Comparison of ENCODE assay signal across 14 mouse cellular contexts in genomic region chr11:103223444-103223843, GRCm38 (mm10). TPM values are rescaled to one million over a fixed set of nuclear protein-coding genes. Genes with fewer than 3 reads are reported as not detected.
A peak's percentile ranks its signal among the peaks of the same experiment; 100 is the strongest.
DNase-seq lines count a peak whose midpoint lies in the region; ATAC-seq lines count a peak whose summit lies in the region.
"Had no signal": no experiment of that assay in that cellular context is flagged by ENCODE, and none has a peak within 500 bp of the region (broad histone marks: within the 10 kb centered on the region; RNA-seq: fewer than 3 reads in every experiment).

No protein-coding gene starts in this region.

- no peaks in the 10 kb centered on the region for H3K4me1 ChIP-seq in forebrain, embryonic 11.5 days (replicated peaks; ENCODE audit: control insufficient read depth, insufficient read depth, low read length)
- H3K4me1 ChIP-seq in forebrain, embryonic 16.5 days (replicated peaks; ENCODE audit: control insufficient read depth, insufficient read depth, low read length) = peaks cover 3% of the 10 kb centered on the region
- peaks cover 3% of the 10 kb centered on the region for H3K4me1 ChIP-seq in kidney, embryonic 16.5 days (ENCODE audit: insufficient read depth, low read length)
- H3K4me1 ChIP-seq in hindbrain, embryonic 13.5 days (replicated peaks) = peaks cover 11% of the 10 kb centered on the region

- 87% methylated on average over 10 of the region's 10 CpGs for WGBS in forebrain, embryonic 11.5 days
- 89% methylated on average over 10 of the region's 10 CpGs for WGBS in forebrain, embryonic 16.5 days
- 84% methylated on average over 10 of the region's 10 CpGs for WGBS in kidney, embryonic 16.5 days
- 91% methylated on average over 10 of the region's 10 CpGs for WGBS in hindbrain, embryonic 13.5 days

- ATAC-seq in forebrain, embryonic 11.5 days (replicated peaks; ENCODE audit: low FRiP score) = no peak
- ATAC-seq in forebrain, embryonic 16.5 days = no peak
- no peak for ATAC-seq in kidney, embryonic 16.5 days (ENCODE audit: low FRiP score, low TSS enrichment)
- ATAC-seq in hindbrain, embryonic 13.5 days (ENCODE audit: low FRiP score) = no peak
- ATAC-seq: hindbrain, embryonic 16.5 days had no signal

- H3K4me3 ChIP-seq in forebrain, embryonic 11.5 days (ENCODE audit: low read depth, low read length) = no peak overlapping the region
- no peak overlapping the region for H3K4me3 ChIP-seq in forebrain, embryonic 16.5 days (replicated peaks; ENCODE audit: low read length)
- H3K4me3 ChIP-seq in kidney, embryonic 16.5 days (ENCODE audit: low read length) = no peak overlapping the region
- no peak overlapping the region for H3K4me3 ChIP-seq in hindbrain, embryonic 13.5 days
- H3K4me3 ChIP-seq: liver, embryonic 15.5 days had no signal

- DNase-seq in forebrain, embryonic 11.5 days (ENCODE audit: low spot score) = no peak
- no peak for DNase-seq in kidney, postnatal 10 days
- peak; percentile 50 to 60 for DNase-seq in right cerebral cortex, adult 2 months (ENCODE audit: low spot score in 2 of 2)
- DNase-seq in right cerebral cortex, postnatal 14 days = no peak
- no peak for DNase-seq in cerebellum, adult 11-12 months
- DNase-seq: cerebellum, adult 11 months; thymus, adult 2 months had no signal

- 0 out of 2 replicates have a peak overlapping the region, but pooled peaks have one; percentile 12 for H3K27ac ChIP-seq in forebrain, embryonic 11.5 days (ENCODE audit: low read depth, low read length)
- H3K27ac ChIP-seq in forebrain, embryonic 16.5 days (ENCODE audit: low read length) = no peak overlapping the region
- H3K27ac ChIP-seq in kidney, embryonic 16.5 days (ENCODE audit: low read length) = peak overlapping the region; percentile 46
- H3K27ac ChIP-seq in hindbrain, embryonic 13.5 days = no peak overlapping the region
- H3K27ac ChIP-seq: liver, embryonic 15.5 days had no signal

- no peak overlapping the region for H3K9ac ChIP-seq in forebrain, embryonic 11.5 days (ENCODE audit: low read length)
- no peak overlapping the region for H3K9ac ChIP-seq in forebrain, embryonic 16.5 days (replicated peaks; ENCODE audit: low read depth, low read length)
- no peak overlapping the region for H3K9ac ChIP-seq in kidney, embryonic 16.5 days (replicated peaks; ENCODE audit: low read length)
- H3K9ac ChIP-seq in hindbrain, embryonic 13.5 days = no peak overlapping the region
- H3K9ac ChIP-seq: liver, embryonic 15.5 days had no signal

- no peaks in the 10 kb centered on the region for H3K27me3 ChIP-seq in forebrain, embryonic 11.5 days (ENCODE audit: control insufficient read depth, insufficient read depth, low read length)
- no peaks in the 10 kb centered on the region for H3K27me3 ChIP-seq in forebrain, embryonic 16.5 days (replicated peaks; ENCODE audit: control insufficient read depth, insufficient read depth, low read length)
- no peaks in the 10 kb centered on the region for H3K27me3 ChIP-seq in kidney, embryonic 16.5 days (ENCODE audit: insufficient read depth, low read length)
- 0 out of 2 replicates have a peak, but pooled peaks cover 4% of the 10 kb centered on the region for H3K27me3 ChIP-seq in hindbrain, embryonic 13.5 days

- H3K4me2 ChIP-seq in forebrain, embryonic 11.5 days (ENCODE audit: low read depth, low read length, severe bottlenecking) = no peak overlapping the region
- H3K4me2 ChIP-seq in forebrain, embryonic 16.5 days (ENCODE audit: low read length) = no peak overlapping the region
- H3K4me2 ChIP-seq in kidney, embryonic 16.5 days (replicated peaks; ENCODE audit: low read depth, low read length) = no peak overlapping the region
- no peak overlapping the region for H3K4me2 ChIP-seq in hindbrain, embryonic 13.5 days
- H3K4me2 ChIP-seq: liver, embryonic 15.5 days; midbrain, embryonic 11.5 days had no signal

- peaks cover 6% of the 10 kb centered on the region for H3K36me3 ChIP-seq in forebrain, embryonic 11.5 days (ENCODE audit: control insufficient read depth, insufficient read depth, low read length)
- no peaks in the 10 kb centered on the region for H3K36me3 ChIP-seq in forebrain, embryonic 16.5 days (ENCODE audit: control insufficient read depth, insufficient read depth)
- H3K36me3 ChIP-seq in kidney, embryonic 16.5 days (ENCODE audit: insufficient read depth, low read length) = peaks cover 54% of the 10 kb centered on the region
- H3K36me3 ChIP-seq in hindbrain, embryonic 13.5 days = peaks cover 66% of the 10 kb centered on the region
- H3K36me3 ChIP-seq: liver, embryonic 15.5 days had no signal

- H3K9me3 ChIP-seq in forebrain, embryonic 11.5 days (ENCODE audit: control insufficient read depth, low read length) = no peaks in the 10 kb centered on the region
- H3K9me3 ChIP-seq in forebrain, embryonic 16.5 days (ENCODE audit: control insufficient read depth, low read length) = no peaks in the 10 kb centered on the region
- no peaks in the 10 kb centered on the region for H3K9me3 ChIP-seq in kidney, embryonic 16.5 days (ENCODE audit: low read length)
- no peaks in the 10 kb centered on the region for H3K9me3 ChIP-seq in hindbrain, embryonic 13.5 days
- H3K9me3 ChIP-seq: liver, embryonic 15.5 days had no signal

RNA-seq across cellular contexts. Expression of gene Spata32, which starts 5.2 kb away (rescaled TPM):
- not detected in 2 replicates for polyA plus RNA-seq in forebrain, embryonic 11.5 days (2014; fragmentation: Nextera tagmentation; extraction: Ambion mirVana)
- polyA plus RNA-seq in forebrain, embryonic 16.5 days (2015; fragmentation: Nextera tagmentation; extraction: Ambion mirVana) = 0.22 TPM in 1 of 2 replicates, not detected in the other
- not detected in 2 replicates for polyA plus RNA-seq in kidney, embryonic 16.5 days (2015; fragmentation: Nextera tagmentation; extraction: Ambion mirVana)
- polyA plus RNA-seq in hindbrain, embryonic 13.5 days (2015; fragmentation: Nextera tagmentation; extraction: Ambion mirVana) = 0.40 and 0.58 TPM in 2 replicates
- polyA plus RNA-seq: liver, embryonic 15.5 days; midbrain, embryonic 11.5 days; neural tube, embryonic 11.5 days; thymus, adult 2 months had no signal

RNA-seq across cellular contexts. Expression of gene 1700023F06Rik, which starts 15.1 kb away (rescaled TPM):
- polyA plus RNA-seq in forebrain, embryonic 11.5 days (2014; fragmentation: Nextera tagmentation; extraction: Ambion mirVana) = 0.23 and 0.32 TPM in 2 replicates
- polyA plus RNA-seq in forebrain, embryonic 16.5 days (2015; fragmentation: Nextera tagmentation; extraction: Ambion mirVana) = 0.73 and 1.5 TPM in 2 replicates
- 0.27 and 0.82 TPM in 2 replicates for polyA plus RNA-seq in kidney, embryonic 16.5 days (2015; fragmentation: Nextera tagmentation; extraction: Ambion mirVana)
- 0.87 and 1.3 TPM in 2 replicates for polyA plus RNA-seq in hindbrain, embryonic 13.5 days (2015; fragmentation: Nextera tagmentation; extraction: Ambion mirVana)
- polyA plus RNA-seq: neural tube, embryonic 11.5 days had no signal

RNA-seq across cellular contexts. Expression of gene Map3k14, which starts 43.8 kb away (rescaled TPM):
- polyA plus RNA-seq in forebrain, embryonic 11.5 days (2014; fragmentation: Nextera tagmentation; extraction: Ambion mirVana) = 3.8 and 4.6 TPM in 2 replicates
- polyA plus RNA-seq in forebrain, embryonic 16.5 days (2015; fragmentation: Nextera tagmentation; extraction: Ambion mirVana) = 2.8 and 4.8 TPM in 2 replicates
- 5.3 and 6.7 TPM in 2 replicates for polyA plus RNA-seq in kidney, embryonic 16.5 days (2015; fragmentation: Nextera tagmentation; extraction: Ambion mirVana)
- 3.2 and 3.4 TPM in 2 replicates for polyA plus RNA-seq in hindbrain, embryonic 13.5 days (2015; fragmentation: Nextera tagmentation; extraction: Ambion mirVana)

RNA-seq across cellular contexts. Expression of gene Fmnl1, which starts 52.5 kb away (rescaled TPM):
- 0.76 and 1.8 TPM in 2 replicates for polyA plus RNA-seq in forebrain, embryonic 11.5 days (2014; fragmentation: Nextera tagmentation; extraction: Ambion mirVana)
- polyA plus RNA-seq in forebrain, embryonic 16.5 days (2015; fragmentation: Nextera tagmentation; extraction: Ambion mirVana) = 2.7 and 6.7 TPM in 2 replicates
- polyA plus RNA-seq in kidney, embryonic 16.5 days (2015; fragmentation: Nextera tagmentation; extraction: Ambion mirVana) = 2.4 and 3.4 TPM in 2 replicates
- polyA plus RNA-seq in hindbrain, embryonic 13.5 days (2015; fragmentation: Nextera tagmentation; extraction: Ambion mirVana) = 3.1 and 3.3 TPM in 2 replicates

Comparison
In these comparisons a context has a peak if more than half of its experiments do, and no peak if none do; other contexts are left out.
1. DNase-seq: peak in right cerebral cortex, adult 2 months (2 of 2); none in forebrain, embryonic 11.5 days (single experiment), kidney, postnatal 10 days (single experiment), right cerebral cortex, postnatal 14 days (single experiment) and cerebellum, adult 11-12 months (single experiment).
2. H3K27ac ChIP-seq: peak in forebrain, embryonic 11.5 days (single experiment) and kidney, embryonic 16.5 days (single experiment); none in forebrain, embryonic 16.5 days (single experiment) and hindbrain, embryonic 13.5 days (single experiment).